Mouse (Mus musculus) ES-E14 (cell line): Measurements from ENCODE around the gene Sptlc2. TPM values are rescaled to one million over a fixed set of nuclear protein-coding genes. Genes with fewer than 3 reads are reported as not detected.

Experiments
- DNase-seq: peaks from one replicate; pipeline ENCODE4 v3.0.0-alpha.2; 2013; ENCODE audit warnings: low read depth, low spot score
- H3K27ac ChIP-seq: 2 replicates; pipeline ENCODE4 v1.5.1; 2012; ENCODE audit warnings: low read depth, mild to moderate bottlenecking, low read length, moderate library complexity, mixed read lengths; ENCODE audit not compliant: poor library complexity, insufficient read depth, severe bottlenecking
- H3K36me3 ChIP-seq: 2 replicates; pipeline ENCODE4 v1.6.1; 2012; ENCODE audit warnings: mild to moderate bottlenecking, low read length, moderate library complexity, mixed read lengths; ENCODE audit not compliant: control insufficient read depth, poor library complexity, insufficient read depth, severe bottlenecking
- H3K4me1 ChIP-seq, 2 experiments: fragments of 150-350 bp in 1 of 2; sonication (generic) in 1 of 2; 2 replicates each; pipeline ENCODE4 v1.6.1; 2012; ENCODE audit warnings: low read length in 2 of 2, mild to moderate bottlenecking in 1 of 2, mixed read lengths in 1 of 2; ENCODE audit not compliant: control insufficient read depth in 2 of 2, insufficient read depth in 2 of 2, poor library complexity in 1 of 2
- H3K4me3 ChIP-seq, 2 experiments: fragments of 150-350 bp in 1 of 2; sonication (generic) in 1 of 2; 2 replicates each; pipeline ENCODE4 v1.5.1; 2012; ENCODE audit warnings: low read length in 2 of 2, low read depth in 1 of 2, mild to moderate bottlenecking in 1 of 2, mixed read lengths in 1 of 2; ENCODE audit not compliant: insufficient read depth in 1 of 2, poor library complexity in 1 of 2, severe bottlenecking in 1 of 2
- H3K9ac ChIP-seq: 2 replicates; pipeline ENCODE4 v1.6.1; 2012; ENCODE audit warnings: low read depth, mild to moderate bottlenecking, low read length, mixed read lengths; ENCODE audit not compliant: poor library complexity, insufficient read depth, severe bottlenecking
- H3K9me3 ChIP-seq: fragments of 150-350 bp; sonication (generic); 2 replicates; pipeline ENCODE4 v1.6.1; 2012; ENCODE audit warnings: low read depth, mild to moderate bottlenecking, low read length; ENCODE audit not compliant: control insufficient read depth, insufficient read depth
- CHD2 ChIP-seq: IDR thresholded peaks from 2 replicates; pipeline ENCODE4 v1.6.1; 2014; ENCODE audit warnings: mild to moderate bottlenecking, low read depth, low read length, inconsistent platforms
- HCFC1 ChIP-seq: IDR thresholded peaks from 2 replicates; pipeline ENCODE4 v1.6.1; 2012; ENCODE audit warnings: low read length, inconsistent platforms, borderline replicate concordance; ENCODE audit not compliant: insufficient read depth
- MAFK ChIP-seq: IDR thresholded peaks from 2 replicates; pipeline ENCODE4 v1.6.1; 2014; ENCODE audit warnings: mild to moderate bottlenecking, low read depth, low read length, inconsistent platforms; ENCODE audit not compliant: insufficient read depth
- ZC3H11A ChIP-seq: IDR thresholded peaks from 2 replicates; pipeline ENCODE4 v1.6.1; 2012; ENCODE audit warnings: low read depth, mild to moderate bottlenecking, inconsistent platforms, low read length, borderline replicate concordance
- ZNF384 ChIP-seq: IDR thresholded peaks from 2 replicates; pipeline ENCODE4 v1.6.1; 2012; ENCODE audit warnings: low read depth, low read length, inconsistent platforms
- in situ Hi-C, 2 experiments: fragments of 600-800 bp; cut with MboI; formaldehyde crosslinking; loops; one replicate each; pipeline ENCODE4 v1.15.1; 2025; ENCODE audit warnings: low sequenced_read_pairs in 2 of 2, inconsistent platforms in 1 of 2; ENCODE audit not compliant: unreplicated experiment in 2 of 2
- total RNA-seq: library from RNA; depleted of rRNA; stranded (reverse); fragments of 300-350 nt; gene quantifications from 2 replicates; pipeline ENCODE4 v1.2.3, GENCODE M21; 2012

The Sptlc2 gene
- total RNA-seq, 1 experiment, result 182 TPM

DNA sequence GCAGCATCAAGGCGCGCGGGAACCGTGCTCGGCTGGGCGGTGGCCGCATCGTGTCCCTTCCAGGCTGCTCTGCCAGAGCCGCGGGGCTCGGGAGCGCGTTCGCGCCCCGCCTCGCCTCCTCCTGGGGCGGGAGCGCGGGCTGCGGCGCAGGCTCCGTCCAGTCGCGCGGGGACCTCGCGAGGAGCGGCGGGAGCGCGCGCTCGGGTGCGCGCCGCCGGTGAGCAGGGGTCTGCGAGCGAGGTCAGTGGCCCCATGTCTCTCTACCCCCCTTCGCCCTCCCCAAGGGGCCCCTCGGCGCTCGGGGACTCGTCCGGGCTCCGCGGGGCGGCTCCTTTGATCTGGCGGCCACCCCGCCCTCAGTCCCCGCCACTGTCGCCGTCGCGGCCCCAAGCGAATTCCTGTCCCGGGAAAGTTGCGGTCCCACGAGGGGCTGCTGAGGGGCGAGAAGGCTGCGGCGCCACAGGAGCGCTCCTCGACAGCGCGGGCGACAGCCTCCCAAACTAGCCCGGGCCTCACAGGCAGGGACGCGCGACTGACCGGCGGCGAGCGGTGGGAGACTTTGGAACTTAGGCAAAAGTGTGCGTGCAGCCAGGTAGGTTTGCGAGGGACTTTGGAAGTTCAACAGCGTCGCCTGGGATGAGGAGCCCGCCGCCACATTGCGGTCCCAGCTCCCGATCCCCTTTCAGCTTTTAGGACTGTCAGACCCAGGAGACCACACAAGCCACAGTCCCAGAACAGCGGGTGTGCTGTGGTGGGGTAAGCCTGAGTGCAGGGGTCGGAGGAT, 88.3 kb downstream of the Sptlc2 start, which contains the start of gene Ism2:
Ism2 (minus strand) TSS at position 49 of the 784 bp plus-strand sequence.
- 0 out of 4 replicates have a peak, but pooled peaks cover 0 to 3% of the 10 kb centered on the region in 2 experiments for H3K4me1 ChIP-seq
- H3K36me3 ChIP-seq, result no peaks in the 10 kb centered on the region
- TF ChIP-seq HCFC1, result no peak
- TF ChIP-seq CHD2, result 0 out of 2 replicates have a peak, but pooled peaks have one; percentile 35
- H3K4me3 ChIP-seq, result peak within 1 kb of the TSS; percentile 80 to 98
- in situ Hi-C loops, result no loop called here
- no peaks in the 10 kb centered on the region for H3K9me3 ChIP-seq
- H3K27ac ChIP-seq, result no peak within 1 kb of the TSS
- DNase-seq, result no peak
- peak within 1 kb of the TSS; percentile 66 for H3K9ac ChIP-seq

GRCm38 (mm10) chr12:87299037-87299656, 89.0 kb downstream of the Sptlc2 start:
- Histone ChIP-seq H3K36me3 (no peaks in the 10 kb centered on the region), H3K9me3 (no peaks in the 10 kb centered on the region), H3K4me1 (peaks cover 0 to 3% of the 10 kb centered on the region in 2 experiments; a peak in 1 of 4 replicates), H3K27ac (no peak overlapping the region), H3K9ac (peak overlapping the region; percentile 66), H3K4me3 (peak overlapping the region; percentile 80 to 98)
- no peak for TF ChIP-seq HCFC1
- no peak for TF ChIP-seq CHD2
- no peak for TF ChIP-seq MAFK
- TF ChIP-seq ZNF384, result no peak
- no peak for TF ChIP-seq ZC3H11A
- in situ Hi-C loops, result no loop called here
- DNase-seq, result no peak

- Histone ChIP-seq H3K9me3 (no peaks in the 10 kb centered on the region), H3K4me3 (no peak overlapping the region), H3K4me1 (peaks cover 0 to 18% of the 10 kb centered on the region in 2 experiments; a peak in 1 of 4 replicates), H3K36me3 (no peaks in the 10 kb centered on the region), H3K9ac (no peak overlapping the region), H3K27ac (no peak overlapping the region)
- DNase-seq, result no peak
- TF ChIP-seq ZC3H11A (no peak), CHD2 (no peak), MAFK (no peak), HCFC1 (no peak), ZNF384 (no peak)
- in situ Hi-C loops, result no loop called here
Measured at GRCm38 (mm10) chr12:87293934-87294333, 94.2 kb downstream of the Sptlc2 start.

DNA sequence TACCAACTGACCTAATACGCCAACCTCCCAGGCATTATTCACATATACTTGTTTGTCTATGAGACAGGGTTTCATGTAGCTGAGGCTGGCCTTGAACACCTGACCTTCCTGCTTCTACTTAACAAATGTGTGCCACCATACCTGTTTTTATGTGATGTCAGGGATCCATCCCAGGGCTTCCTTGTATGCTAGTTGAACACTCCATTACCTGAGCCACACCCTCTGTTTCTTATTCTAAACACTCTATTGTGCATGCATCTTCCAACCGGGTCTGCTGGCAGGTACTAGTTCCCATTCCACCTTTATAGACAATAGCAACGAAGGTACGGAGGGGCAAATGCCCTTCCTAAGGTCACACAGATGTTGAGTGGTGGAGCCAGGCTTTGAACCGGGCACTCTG, 99.1 kb downstream of the Sptlc2 start:
- H3K4me1 ChIP-seq, result peaks cover 0 to 19% of the 10 kb centered on the region in 2 experiments; a peak in 1 of 4 replicates
- in situ Hi-C loops, result no loop called here
- H3K4me3 ChIP-seq, result no peak overlapping the region
- TF ChIP-seq ZNF384 (no peak), HCFC1 (no peak), ZC3H11A (no peak), MAFK (no peak), CHD2 (no peak)
- H3K36me3 ChIP-seq, result no peaks in the 10 kb centered on the region
- DNase-seq, result no peak
- no peak overlapping the region for H3K9ac ChIP-seq
- H3K27ac ChIP-seq, result no peak overlapping the region
- H3K9me3 ChIP-seq, result no peaks in the 10 kb centered on the region
